Mouse (Mus musculus) v-Abl transformed pro-B cells (cell line): ENCODE results near the gene Trpc4.

Source experiments
- in situ Hi-C, 2 experiments: fragments of 400-800 bp; cut with MboI; formaldehyde crosslinking; loops; one replicate each; pipeline ENCODE4 v1.15.1; 2025; ENCODE audit not compliant: unreplicated experiment in 2 of 2

Trpc4 gene

GRCm38 (mm10) chr3:54249311-54249710 lies 93.5 kb downstream of the Trpc4 start:
- in situ Hi-C loops, result no loop called here

- in situ Hi-C loops, result no loop called here
These were observed 111.1 kb downstream of the Trpc4 start for GRCm38 (mm10) chr3:54266943-54267342.

DNA sequence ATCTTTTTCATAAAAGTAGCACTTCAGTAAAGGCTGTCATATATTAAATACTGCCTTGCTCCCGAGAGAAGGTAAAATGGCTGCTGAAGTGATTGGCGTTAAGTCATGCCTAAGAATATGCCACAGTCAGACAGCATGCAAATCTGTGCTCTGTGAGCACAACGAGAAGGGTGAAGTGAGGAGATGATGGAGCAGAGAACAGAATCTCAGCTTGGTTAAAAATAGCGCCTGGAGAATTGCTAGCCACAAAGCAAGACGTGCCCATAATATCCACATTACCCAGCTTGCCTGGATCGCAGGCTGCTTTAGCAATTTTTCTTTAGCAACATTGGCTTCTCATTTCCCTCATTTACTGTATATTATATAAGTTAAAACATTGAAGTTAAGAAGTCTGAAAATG lies 113.3 kb downstream of the Trpc4 start:
- in situ Hi-C loops, result no loop called here

GRCm38 (mm10) chr3:54274651-54275050 lies 118.8 kb downstream of the Trpc4 start:
- in situ Hi-C loops, result no loop called here

DNA sequence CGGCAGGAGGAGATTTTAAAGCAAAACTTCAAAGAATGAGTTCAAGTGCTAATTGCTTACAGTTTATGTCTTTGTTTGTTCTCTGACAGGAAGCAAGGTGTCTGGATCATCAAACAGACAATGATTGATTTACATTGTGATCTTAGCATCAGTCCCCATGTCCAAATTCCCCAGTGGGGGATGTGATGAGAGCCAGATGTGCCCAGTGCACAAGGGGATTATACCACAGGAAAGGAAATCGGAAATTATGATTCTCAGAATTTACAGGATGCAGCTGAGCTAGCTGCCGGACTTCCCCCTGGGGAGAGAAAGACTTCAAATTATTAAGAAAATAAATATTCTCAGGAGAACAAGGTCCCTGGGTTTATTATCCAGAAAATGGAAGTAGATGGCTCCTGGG lies 133.9 kb downstream of the Trpc4 start:
- in situ Hi-C loops, result no loop called here

- in situ Hi-C loops, result loop anchor here (5.0 to 25.0 kb wide), 5 partner anchors 153 to 716 kb away; partner anchors contain the start of gene Trpc4 (in 1 of the 2)
These were observed 154.8 kb downstream of the Trpc4 start for GRCm38 (mm10) chr3:54310604-54311003.

DNA sequence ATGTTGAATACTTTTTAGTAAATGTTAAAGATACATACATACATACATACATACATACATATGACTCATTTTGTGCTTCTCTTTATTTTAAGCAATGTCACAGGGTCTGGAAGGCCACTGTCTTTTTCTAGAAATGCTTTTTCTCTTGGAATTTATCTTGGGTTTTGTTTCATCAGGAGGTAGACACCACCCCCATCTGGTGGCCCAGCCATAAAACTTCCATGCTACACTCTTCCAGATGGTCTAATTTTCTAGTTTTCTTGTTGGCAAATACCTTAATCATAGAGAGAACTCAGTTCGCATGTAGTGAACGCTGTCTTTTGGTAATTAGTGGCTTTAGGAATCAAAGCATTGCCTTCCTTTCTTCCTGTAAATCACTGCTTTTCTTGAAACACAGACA lies 158.2 kb downstream of the Trpc4 start:
- in situ Hi-C loops, result loop anchor here (5.0 to 25.0 kb wide), 5 partner anchors 157 to 719 kb away; partner anchors contain the start of gene Trpc4 (in 1 of the 2)

DNA sequence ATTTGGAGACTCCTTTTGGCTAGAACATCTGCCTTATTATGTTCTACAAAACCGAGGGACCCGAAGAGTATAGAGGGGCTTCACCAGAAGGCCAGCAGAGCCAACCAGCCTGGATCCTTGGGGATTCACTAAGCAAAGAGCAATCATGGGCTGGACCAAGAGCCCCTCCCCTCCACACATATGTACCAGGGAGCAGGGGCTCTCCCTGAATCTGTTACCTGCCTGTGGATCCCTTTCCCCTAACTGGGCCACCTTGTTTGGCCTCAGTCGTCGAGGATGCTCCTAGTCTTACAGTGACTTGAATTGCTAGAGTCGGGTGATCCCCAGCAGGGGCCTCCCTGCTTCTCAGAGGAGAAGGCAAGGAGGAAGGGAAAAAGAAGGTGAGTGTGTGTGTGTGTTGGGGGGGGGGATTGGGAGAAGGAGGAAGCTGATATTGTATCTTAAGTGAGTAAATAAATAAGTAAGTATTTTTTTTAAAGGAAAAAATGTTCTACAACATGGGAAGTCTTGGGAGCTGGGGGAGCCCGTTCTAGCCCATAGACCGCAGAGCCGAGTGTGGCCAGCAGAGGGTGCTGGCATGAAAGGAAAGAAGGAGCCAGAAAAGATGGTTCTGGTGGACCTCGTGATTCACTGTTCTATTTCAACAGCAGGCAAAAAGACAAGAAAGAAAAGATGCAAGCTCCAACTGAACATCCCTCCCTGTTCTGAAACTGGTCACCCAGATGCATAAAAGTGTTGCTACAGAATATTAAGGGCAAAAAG lies 197.2 kb downstream of the Trpc4 start:
- in situ Hi-C loops, result loop anchor here (5.0 to 25.0 kb wide), 7 partner anchors 244 to 712 kb away; partner anchors contain the start of gene Ccna1 (in 1 of the 2)

DNA sequence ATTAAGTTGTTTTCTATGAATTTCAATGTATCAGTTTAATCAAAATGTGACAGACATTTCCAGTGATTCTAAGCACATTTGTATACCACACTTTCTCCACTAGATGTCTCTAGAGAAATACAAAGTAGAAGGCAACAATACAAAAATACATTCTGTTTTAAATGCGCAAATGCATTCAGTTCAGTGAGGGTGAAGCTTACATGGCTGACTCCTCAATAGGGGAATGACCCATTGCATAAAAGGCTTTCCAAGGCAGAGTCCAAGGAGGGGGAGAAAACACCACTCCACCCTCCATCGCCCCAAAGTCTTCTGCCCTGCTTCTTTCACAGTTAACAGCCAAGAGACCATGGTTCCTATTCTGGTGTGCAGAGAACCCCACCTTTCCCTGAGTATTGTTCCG lies 201.7 kb downstream of the Trpc4 start:
- in situ Hi-C loops, result loop anchor here (10.0 to 25.0 kb wide), 3 partner anchors 623 to 707 kb away; partner anchors contain the start of gene Ccna1 (in 1 of the 2)

DNA sequence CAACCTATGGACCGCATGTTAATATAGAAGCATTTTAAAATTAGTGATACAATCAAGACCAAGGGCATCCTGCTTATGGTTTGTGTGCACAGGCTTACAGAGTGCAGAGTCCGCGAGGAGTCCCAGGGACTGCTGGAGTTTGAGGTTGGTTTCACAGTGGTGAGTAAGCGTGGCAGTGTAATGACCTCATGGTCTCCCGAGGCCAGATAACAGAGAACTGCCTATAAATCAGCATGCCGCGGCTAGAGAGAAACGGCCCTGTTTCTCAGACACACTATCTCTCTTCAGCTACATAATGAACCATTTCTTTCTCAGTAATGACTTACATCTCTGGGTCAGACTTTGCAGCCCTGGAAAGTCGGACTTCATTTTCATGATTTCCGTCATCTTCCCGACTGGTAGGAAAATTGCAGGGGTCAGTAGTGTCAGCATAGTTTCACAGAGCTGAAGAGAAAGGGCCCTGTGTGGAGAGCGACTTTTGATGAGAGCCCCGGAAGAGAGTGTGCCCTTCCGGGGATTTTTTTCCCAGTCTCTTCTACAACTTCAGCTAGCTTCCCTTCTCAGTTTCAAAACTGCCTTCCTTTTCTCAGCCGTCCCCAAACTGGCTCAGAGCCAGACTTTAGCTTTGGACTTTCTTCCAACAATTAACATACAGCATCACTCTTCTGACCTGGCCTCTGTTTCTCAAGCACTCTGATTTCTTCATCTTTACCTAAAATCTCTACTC lies 202.8 kb downstream of the Trpc4 start:
- in situ Hi-C loops, result loop anchor here (10.0 to 25.0 kb wide), 3 partner anchors 624 to 706 kb away; partner anchors contain the start of gene Ccna1 (in 1 of the 2)

GRCm38 (mm10) chr3:54360897-54361296 lies 205.1 kb downstream of the Trpc4 start, which contains the start of gene Postn:
Gene Postn (plus strand): TSS chr3:54361109.
- in situ Hi-C loops, result loop anchor here in 1 of 2 experiments (25.0 kb wide), 1 partner anchor 701 kb away; the partner anchor contains the start of gene Ccna1

- in situ Hi-C loops, result loop anchor here in 1 of 2 experiments (25.0 kb wide), 1 partner anchor 701 kb away; the partner anchor contains the start of gene Ccna1
These were observed 205.8 kb downstream of the Trpc4 start for GRCm38 (mm10) chr3:54361656-54362055.
